Mouse (Mus musculus) left cerebral cortex, adult 8-10 months (tissue): ENCODE measurements at regions not wholly inside any gene's neighbourhood (a gene's known extent, or its start where the extent isn't known, plus 50 kb on each side); places are given as distances from the start of the nearest gene placed in this dataset.
"Not testable (repeated sequence)": the region's sequence is repeated elsewhere in the genome, so short reads cannot be mapped to it uniquely, and the experiment has no call there.

Source experiments
- DNase-seq, 2 experiments: peaks; one replicate each; pipeline ENCODE4 v3.0.0; 2022; ENCODE audit warnings: low spot score in 2 of 2

- no peak for DNase-seq
These were observed 137.0 kb upstream of the Rapgef5 start for GRCm38 (mm10) chr12:117379103-117379850.

- DNase-seq: no peak
These were observed 135.4 kb upstream of the Rapgef5 start for GRCm38 (mm10) chr12:117380836-117381235.

GRCm38 (mm10) chr12:117382727-117383126 lies 133.6 kb upstream of the Rapgef5 start:
- DNase-seq: not testable (repeated sequence)

- peak; percentile 36 to 55 for DNase-seq
These were observed 131.1 kb upstream of the Rapgef5 start for GRCm38 (mm10) chr12:117385072-117385666.

GRCm38 (mm10) chr12:117385697-117386096 lies 130.6 kb upstream of the Rapgef5 start:
- DNase-seq: no peak

GRCm38 (mm10) chr12:117386957-117387356 lies 129.3 kb upstream of the Rapgef5 start:
- no peak for DNase-seq

GRCm38 (mm10) chr12:117389516-117390347 lies 126.5 kb upstream of the Rapgef5 start:
- no peak for DNase-seq

- DNase-seq: no peak
These were observed 118.8 kb upstream of the Rapgef5 start for GRCm38 (mm10) chr12:117397512-117397911.

- peak; percentile 55 to 77 for DNase-seq
These were observed 112.6 kb upstream of the Rapgef5 start for GRCm38 (mm10) chr12:117403513-117404156.

- DNase-seq: no peak
These were observed 112.0 kb upstream of the Rapgef5 start for GRCm38 (mm10) chr12:117404157-117404752.

- no peak for DNase-seq
These were observed 109.4 kb upstream of the Rapgef5 start for GRCm38 (mm10) chr12:117406832-117407231.

- no peak for DNase-seq
These were observed 105.7 kb upstream of the Rapgef5 start for GRCm38 (mm10) chr12:117410604-117411003.

- no peak for DNase-seq
These were observed 104.0 kb upstream of the Rapgef5 start for GRCm38 (mm10) chr12:117412257-117412656.

GRCm38 (mm10) chr12:117412779-117413505 lies 103.3 kb upstream of the Rapgef5 start:
- DNase-seq: no peak

GRCm38 (mm10) chr12:117414020-117414419 lies 102.3 kb upstream of the Rapgef5 start:
- no peak for DNase-seq

- no peak for DNase-seq
These were observed 101.1 kb upstream of the Rapgef5 start for GRCm38 (mm10) chr12:117415146-117415545.

GRCm38 (mm10) chr12:117417991-117418390 lies 98.3 kb upstream of the Rapgef5 start:
- DNase-seq: no peak

GRCm38 (mm10) chr12:117422315-117422978 lies 93.8 kb upstream of the Rapgef5 start:
- no peak for DNase-seq

GRCm38 (mm10) chr12:117425363-117426031 lies 90.8 kb upstream of the Rapgef5 start:
- no peak for DNase-seq
